Mouse (Mus musculus) testis, adult 2 months (tissue): Measurements from ENCODE around the gene Xdh.

ENCODE experiments used
- CTCF ChIP-seq: fragments of 200-500 bp; IDR thresholded peaks from 2 replicates; pipeline ENCODE4 v1.5.1; 2012; ENCODE audit warnings: low read depth, mild to moderate bottlenecking, inconsistent platforms, low read length, moderate library complexity; ENCODE audit not compliant: control insufficient read depth, insufficient read depth, insufficient replicate concordance
- POLR2A ChIP-seq: fragments of 200-500 bp; IDR thresholded peaks from 2 replicates; pipeline ENCODE4 v1.6.1; 2012; ENCODE audit warnings: low read depth, mild to moderate bottlenecking, inconsistent platforms, low read length, moderate library complexity; ENCODE audit not compliant: control insufficient read depth

- TF ChIP-seq CTCF (no peak), POLR2A (no peak)
Measured at GRCm38 (mm10) chr17:73881295-73881694, 68.7 kb downstream of the Xdh start.
